Mouse (Mus musculus): Measurements from ENCODE around the gene Tle6.

DNA sequence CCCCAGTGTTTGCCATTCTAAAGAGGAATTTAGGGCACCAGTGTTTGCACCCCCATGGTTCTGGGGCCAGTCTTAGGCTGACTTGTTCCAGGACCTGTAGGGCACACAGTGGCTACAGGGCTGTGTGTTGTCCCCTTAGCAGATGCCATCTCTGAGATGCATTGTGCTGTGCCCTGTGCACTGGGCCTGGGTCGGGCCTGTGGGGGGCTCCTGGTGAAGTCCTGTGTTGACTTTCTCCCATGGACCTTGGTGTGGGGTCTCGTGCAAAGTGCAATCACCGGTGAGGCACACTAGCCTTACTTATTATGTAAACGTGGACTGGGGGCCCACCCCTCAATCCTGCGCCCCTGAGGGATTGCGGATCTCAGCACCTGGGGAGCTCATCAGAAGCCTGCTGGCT, 38.5 kb downstream of the Tle6 start:
- TF ChIP-seq POLR2A (IDR thresholded peaks at IDR 0.05; ENCODE audit: extremely low read depth, insufficient read depth, low read length) (no peak), CTCF (IDR thresholded peaks at IDR 0.05; ENCODE audit: extremely low read depth, insufficient read depth, low read length) (no peak)

Measured in cortical plate, adult 2 months (tissue).